Mouse (Mus musculus) adrenal gland, postnatal 36 days (tissue): ENCODE measurements at regions not wholly inside any gene's neighbourhood (a gene's known extent, or its start where the extent isn't known, plus 50 kb on each side); places are given as distances from the start of the nearest gene placed in this dataset.

Experiments
- DNase-seq, 2 experiments: peaks; one replicate each; pipeline ENCODE4 v3.0.0; 2021; ENCODE audit warnings: mixed read lengths in 1 of 2

- DNase-seq = no peak
Observed at GRCm38 (mm10) chr19:23044510-23045464, 96.2 kb upstream of the Klf9 start.

- no peak for DNase-seq
Observed at GRCm38 (mm10) chr19:23051456-23051855, 89.6 kb upstream of the Klf9 start.

GRCm38 (mm10) chr19:23054440-23054839 is 86.6 kb upstream of the Klf9 start:
- peak in 1 of 2 experiments; percentile 32 for DNase-seq

- DNase-seq = no peak
Observed at GRCm38 (mm10) chr19:23055916-23056805, 84.9 kb upstream of the Klf9 start.

- peak; percentile 83 to 89 for DNase-seq
Observed at GRCm38 (mm10) chr19:23056851-23057707, 83.9 kb upstream of the Klf9 start.

GRCm38 (mm10) chr19:23057739-23058501 is 83.1 kb upstream of the Klf9 start:
- peak in 1 of 2 experiments; percentile 40 for DNase-seq

- DNase-seq = no peak
Observed at GRCm38 (mm10) chr19:23058502-23058900, 82.5 kb upstream of the Klf9 start.

- DNase-seq = no peak
Observed at GRCm38 (mm10) chr19:23061081-23061640, 79.9 kb upstream of the Klf9 start.

- DNase-seq = no peak
Observed at GRCm38 (mm10) chr19:23061906-23062305, 79.1 kb upstream of the Klf9 start.

- no peak for DNase-seq
Observed at GRCm38 (mm10) chr19:23062851-23063250, 78.2 kb upstream of the Klf9 start.

GRCm38 (mm10) chr19:23065548-23065947 is 75.5 kb upstream of the Klf9 start:
- DNase-seq = peak in 1 of 2 experiments; percentile 20

GRCm38 (mm10) chr19:23066726-23067125 is 74.3 kb upstream of the Klf9 start:
- peak in 1 of 2 experiments; percentile 19 for DNase-seq

GRCm38 (mm10) chr19:23068600-23068999 is 72.4 kb upstream of the Klf9 start:
- no peak for DNase-seq

GRCm38 (mm10) chr19:23069656-23070055 is 71.4 kb upstream of the Klf9 start:
- no peak for DNase-seq

- DNase-seq = no peak
Observed at GRCm38 (mm10) chr19:23071000-23071399, 70.0 kb upstream of the Klf9 start.

- DNase-seq = no peak
Observed at GRCm38 (mm10) chr19:23074602-23075570, 66.1 kb upstream of the Klf9 start.

- no peak for DNase-seq
Observed at GRCm38 (mm10) chr19:23075790-23076189, 65.2 kb upstream of the Klf9 start.

- DNase-seq = no peak
Observed at GRCm38 (mm10) chr19:23085173-23085660, 55.8 kb upstream of the Klf9 start.

- no peak for DNase-seq
Observed at GRCm38 (mm10) chr19:23087575-23087974, 53.5 kb upstream of the Klf9 start.
